Mouse (Mus musculus) Patski (cell line): ENCODE measurements at regions not wholly inside any gene's neighbourhood (a gene's known extent, or its start where the extent isn't known, plus 50 kb on each side); places are given as distances from the start of the nearest gene placed in this dataset.

Experiments used
- ATAC-seq: fragments of 100-300 bp; one replicate; pipeline ENCODE4 v1.8.0; 2021
- CTCF ChIA-PET: fragments of 350-600 bp; sonication (Branson Sonifier 250); formaldehyde crosslinking; loops from one replicate; lab custom pipeline; 2022; ENCODE audit warnings: inconsistent platforms; lab: Charles Lee
- POLR2A ChIA-PET: fragments of 350-600 bp; sonication (Branson Sonifier 250); formaldehyde crosslinking; loops from one replicate; lab custom pipeline; 2022; ENCODE audit warnings: antibody characterized with exemption, inconsistent platforms; lab: Charles Lee
- DNase-seq: peaks from one replicate; pipeline ENCODE4 v3.0.0-alpha.2; 2011; ENCODE audit warnings: low read depth, low spot score
- H3K27me3 ChIP-seq: fragments of 371-371 bp; one replicate; pipeline ENCODE4 v1.5.1; 2021
- CTCF ChIP-seq: fragments of 100-300 bp; IDR thresholded peaks from one replicate; pipeline ENCODE4 v1.5.1; 2021
- in situ Hi-C: fragments of 300-500 bp; cut with MboI; formaldehyde crosslinking; loops from 3 replicates; pipeline ENCODE4 v1.11.1; 2018; ENCODE audit warnings: low pct_unique_long_range_greater_than_20kb, mixed read lengths

DNA sequence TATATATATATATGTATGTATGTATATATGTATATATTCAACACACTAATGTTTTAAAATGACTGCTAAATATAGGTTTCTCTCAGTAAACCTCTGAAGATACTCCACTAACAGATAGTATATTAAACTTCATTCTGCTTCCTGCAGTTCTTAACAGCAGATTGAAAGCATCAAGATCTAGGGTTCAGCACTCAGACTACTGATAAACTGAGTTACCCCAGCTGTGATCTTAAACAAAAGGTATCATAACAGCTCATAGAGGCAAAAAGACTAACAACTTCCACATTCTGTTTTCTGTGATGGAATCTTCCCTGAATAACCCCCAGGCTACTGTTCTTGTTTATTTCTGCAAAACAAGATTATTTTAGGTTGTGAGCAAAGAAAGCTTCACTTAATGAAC, 564.8 kb downstream of the Arl4a start:
- ChIA-PET POLR2A (no interaction called here), CTCF (no interaction called here)
- in situ Hi-C loops: no loop called here
- ATAC-seq (no peak), DNase-seq (no peak)
- no peaks in the 10 kb centered on the region for H3K27me3 ChIP-seq
- no peak for TF ChIP-seq CTCF
